Mouse (Mus musculus): ENCODE measurements around the gene Sdc3.

Sdc3 gene

GRCm38 (mm10) chr4:130820594-130821255, 28.4 kb downstream of the Sdc3 start:
- no peak for DNase-seq (ENCODE audit: low read depth, low spot score)

DNA sequence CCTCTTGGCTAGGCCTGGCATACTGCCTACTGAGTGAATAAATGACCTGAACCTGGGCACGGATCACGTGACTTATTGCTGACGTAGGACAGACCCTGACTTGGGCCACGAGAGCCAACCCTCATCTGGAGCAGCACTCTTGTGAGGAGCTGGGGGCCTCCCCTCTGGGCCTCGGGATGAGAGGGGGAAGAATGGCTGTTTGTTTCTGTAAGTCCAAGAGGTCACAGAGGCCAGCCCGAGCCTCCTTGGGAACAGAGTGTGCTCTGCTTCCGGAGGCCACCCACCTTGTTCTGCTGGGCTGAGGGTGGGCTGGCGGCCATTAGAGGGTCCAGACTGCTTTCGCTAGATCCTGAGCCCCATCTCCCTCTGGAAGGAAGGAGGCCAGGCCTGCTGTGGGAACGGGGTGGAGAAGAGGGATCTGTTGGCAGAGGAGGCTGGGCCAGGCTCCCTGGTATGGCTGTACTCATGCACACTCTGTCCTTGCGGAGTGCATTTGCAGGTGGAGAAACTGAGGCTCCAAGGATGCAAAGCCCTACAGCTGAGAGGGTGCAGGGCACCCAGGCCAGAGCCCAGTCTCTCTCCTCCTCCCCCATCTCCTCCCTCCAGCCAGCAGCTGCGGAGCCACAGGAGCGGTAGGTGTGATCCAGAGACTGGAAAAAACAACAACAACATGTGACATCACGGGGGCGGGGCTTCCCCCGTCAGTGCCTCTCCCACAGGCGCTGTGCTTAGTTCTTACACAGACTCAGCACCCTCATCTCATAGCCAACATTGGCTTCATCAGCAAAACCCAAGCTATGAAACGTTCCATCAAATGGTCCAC, 36.7 kb downstream of the Sdc3 start:
- peak; percentile 59 for DNase-seq (ENCODE audit: low read depth, low spot score)

DNA sequence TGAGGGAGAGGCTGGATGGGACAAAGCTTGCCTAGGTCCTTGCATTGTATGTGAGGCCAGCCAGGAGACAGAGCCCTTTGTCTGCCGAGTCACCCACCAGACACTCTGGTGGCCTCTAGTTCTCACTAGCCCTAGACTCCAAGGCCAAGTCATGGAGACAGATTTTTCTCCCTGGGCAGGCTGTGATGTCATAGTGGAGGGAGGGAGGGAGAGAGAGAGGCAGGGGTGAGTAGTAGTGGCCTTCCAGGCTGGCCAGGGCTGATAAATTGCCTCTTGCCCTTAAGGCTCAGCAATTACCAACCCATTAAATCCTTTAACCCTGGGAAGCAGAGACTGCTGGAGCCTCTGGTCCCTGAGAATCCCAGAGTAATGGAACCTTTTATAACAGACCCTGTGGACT, 41.8 kb downstream of the Sdc3 start:
- DNase-seq (ENCODE audit: low read depth, low spot score) = no peak

DNA sequence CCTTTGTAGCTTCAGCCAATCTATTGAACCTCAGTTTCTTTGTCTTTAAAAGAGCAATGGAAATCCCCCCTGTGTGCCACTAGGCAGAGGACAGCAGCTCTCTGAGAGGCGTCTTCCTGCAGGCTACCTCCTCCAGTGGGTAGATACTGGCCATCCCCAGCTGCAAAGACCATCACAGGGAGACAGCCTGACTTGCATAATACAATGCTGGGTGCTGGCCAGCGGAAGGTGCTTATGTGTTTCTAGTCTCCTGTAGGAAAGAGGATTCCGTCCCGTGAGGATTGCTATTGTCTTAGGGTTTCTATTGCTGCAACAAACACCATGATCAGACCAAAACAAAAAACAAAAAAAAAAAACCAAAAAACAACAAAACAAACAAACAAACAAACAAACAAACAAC, 43.2 kb downstream of the Sdc3 start:
- DNase-seq (ENCODE audit: low read depth, low spot score) = no peak

DNA sequence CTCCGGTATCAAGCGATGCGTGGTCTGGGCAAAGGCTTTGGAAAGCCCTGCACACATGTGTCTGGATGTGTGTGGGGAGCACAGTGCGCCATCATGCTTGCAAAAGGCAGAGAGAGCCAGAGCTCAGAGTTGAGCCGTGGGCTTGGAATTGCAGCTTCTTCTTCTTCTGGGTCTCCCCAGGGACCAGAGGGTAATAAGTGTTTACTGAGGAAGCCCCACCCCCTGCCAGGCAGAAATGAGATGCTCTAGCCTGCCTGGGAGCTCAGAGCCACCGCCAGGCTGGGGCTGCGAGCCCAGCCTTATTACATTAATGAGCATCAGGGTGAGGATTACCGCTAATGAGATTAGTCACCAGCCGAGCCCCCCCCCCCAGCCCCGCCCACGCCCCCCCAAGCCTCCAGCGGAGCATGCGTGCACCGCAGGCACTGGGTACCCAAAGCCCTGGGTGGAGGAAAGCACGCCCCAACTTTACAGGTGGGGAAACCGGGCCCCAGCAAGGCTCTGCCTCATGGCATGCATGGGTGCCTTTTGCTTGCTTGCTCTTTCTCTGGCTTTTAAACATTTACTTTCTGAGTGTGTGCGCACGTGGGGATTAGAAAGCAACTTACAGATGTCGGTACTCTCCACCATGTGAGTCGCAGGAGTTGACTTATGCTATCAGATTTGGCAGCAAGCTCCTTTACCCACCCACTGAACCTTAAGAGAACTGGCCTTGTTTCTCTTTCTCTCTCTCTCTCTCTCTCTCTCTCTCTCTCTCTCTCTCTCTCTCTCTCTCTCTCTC, 44.1 kb downstream of the Sdc3 start:
- no peak for DNase-seq (ENCODE audit: low read depth, low spot score)

DNA sequence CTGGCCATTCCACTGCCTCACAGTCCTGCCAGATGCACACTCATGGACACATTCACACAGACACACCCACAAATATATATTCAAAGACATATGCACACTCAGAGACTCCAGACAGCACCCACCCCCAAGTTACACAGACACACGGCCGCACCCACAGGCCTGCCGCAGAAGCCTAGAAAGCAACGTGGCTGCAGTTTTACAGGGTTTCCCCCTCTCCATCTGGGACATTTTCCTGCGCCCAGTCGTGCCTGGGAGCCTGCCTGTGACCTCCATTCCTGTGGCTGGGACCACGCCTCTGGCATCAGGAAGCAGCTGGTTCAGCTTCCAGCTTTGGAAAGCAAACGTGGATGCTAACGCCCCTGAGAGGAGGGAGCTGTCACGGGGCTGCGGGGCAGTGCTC, 46.2 kb downstream of the Sdc3 start:
- no peak for DNase-seq (ENCODE audit: low read depth, low spot score)

DNA sequence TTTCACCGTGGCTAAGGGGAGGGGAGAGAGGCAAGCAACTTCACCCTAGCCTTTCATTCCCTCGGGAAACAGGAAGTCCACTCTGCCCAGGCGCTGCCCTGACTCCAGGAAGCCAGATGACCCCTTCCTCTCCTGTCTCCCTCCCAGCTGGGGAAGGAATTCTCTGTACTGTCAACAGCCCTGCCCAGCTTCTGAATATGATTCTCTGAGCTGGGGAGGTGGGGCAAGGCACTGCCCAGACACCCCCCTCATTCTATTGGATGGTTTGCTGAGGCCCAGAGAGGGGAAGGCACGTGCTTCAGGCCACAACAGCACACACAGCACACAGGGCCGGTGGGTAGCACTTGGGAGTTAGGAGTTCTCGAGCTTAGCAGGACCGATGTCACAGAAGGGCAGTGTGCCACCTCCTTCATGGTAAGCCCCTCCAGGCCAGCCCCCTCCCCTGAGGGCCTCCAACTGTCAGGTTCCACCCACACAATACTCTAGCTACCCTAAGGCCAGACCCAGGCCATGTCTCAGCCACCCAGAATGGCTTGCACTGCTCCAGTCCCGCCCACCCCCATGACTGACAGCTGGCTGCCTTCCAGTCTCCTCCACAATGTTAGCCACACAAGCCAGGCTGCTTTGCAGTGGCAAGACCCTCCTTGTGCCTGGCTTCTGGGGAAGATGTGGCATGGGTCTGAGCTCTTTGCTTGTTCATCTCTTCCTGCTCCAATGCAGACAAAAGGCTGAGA, 48.9 kb downstream of the Sdc3 start:
- no peak for DNase-seq (ENCODE audit: low read depth, low spot score)

DNA sequence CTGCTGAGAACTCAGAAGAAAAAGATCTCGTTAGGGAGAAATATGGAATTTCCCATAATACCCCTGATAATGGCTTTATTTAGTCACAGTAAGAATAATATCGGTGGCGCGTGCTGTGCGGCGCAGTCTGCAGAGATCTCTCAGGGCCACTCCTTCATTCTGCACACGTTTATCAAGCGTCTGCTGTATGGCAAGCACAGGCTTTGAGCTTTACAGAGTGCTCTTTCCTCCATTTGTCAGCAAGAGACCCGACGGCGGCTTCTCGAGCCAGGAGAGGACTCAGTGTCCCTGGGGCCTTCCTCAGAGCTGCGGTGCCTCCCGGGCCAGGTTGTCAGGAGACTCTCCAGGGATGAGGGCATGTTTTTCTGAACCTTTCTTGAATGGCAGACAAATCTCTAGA, 56.5 kb downstream of the Sdc3 start:
- DNase-seq (ENCODE audit: low read depth, low spot score) = no peak

DNA sequence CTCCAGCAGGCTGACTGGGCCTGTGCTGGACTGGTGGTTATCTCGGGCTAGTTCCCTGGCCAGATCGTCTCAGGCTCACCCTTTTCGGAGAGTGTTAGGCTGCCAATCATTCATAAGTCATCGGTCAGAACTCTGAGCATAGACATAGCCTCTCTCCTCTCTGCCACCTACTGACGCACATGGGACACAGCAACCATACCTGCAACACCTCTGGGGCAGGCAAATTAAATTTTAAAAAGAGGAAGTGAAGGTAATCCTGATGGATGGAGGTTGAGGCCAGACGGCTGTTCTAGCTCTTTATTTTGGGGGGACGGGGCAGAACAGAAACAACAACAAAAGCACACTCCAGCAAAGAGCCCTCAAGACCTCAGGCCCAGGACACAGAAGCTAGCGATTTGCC, 65.3 kb downstream of the Sdc3 start:
- DNase-seq (ENCODE audit: low read depth, low spot score) = peak; percentile 29

DNA sequence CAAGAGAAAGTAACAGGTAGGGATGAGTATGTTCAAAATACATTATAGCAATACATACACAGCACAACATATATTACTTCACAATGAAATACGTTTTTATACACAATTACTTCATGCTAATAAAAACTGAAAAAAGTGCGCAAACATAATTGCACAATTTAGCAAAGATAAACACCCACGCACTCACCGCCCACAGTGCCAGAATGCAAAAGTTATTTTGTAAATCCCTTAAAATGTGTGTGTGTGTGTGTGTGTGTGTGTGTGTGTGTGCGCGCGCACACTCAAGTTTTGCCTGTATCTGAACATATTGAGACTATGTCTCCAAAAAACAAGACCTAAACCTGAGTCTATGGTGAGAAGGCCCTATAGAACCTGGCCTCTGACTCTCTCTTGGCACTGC, 66.5 kb downstream of the Sdc3 start:
- no peak for DNase-seq (ENCODE audit: low read depth, low spot score)

GRCm38 (mm10) chr4:130859467-130859866, 67.1 kb downstream of the Sdc3 start:
- DNase-seq (ENCODE audit: low read depth, low spot score) = no peak

DNA sequence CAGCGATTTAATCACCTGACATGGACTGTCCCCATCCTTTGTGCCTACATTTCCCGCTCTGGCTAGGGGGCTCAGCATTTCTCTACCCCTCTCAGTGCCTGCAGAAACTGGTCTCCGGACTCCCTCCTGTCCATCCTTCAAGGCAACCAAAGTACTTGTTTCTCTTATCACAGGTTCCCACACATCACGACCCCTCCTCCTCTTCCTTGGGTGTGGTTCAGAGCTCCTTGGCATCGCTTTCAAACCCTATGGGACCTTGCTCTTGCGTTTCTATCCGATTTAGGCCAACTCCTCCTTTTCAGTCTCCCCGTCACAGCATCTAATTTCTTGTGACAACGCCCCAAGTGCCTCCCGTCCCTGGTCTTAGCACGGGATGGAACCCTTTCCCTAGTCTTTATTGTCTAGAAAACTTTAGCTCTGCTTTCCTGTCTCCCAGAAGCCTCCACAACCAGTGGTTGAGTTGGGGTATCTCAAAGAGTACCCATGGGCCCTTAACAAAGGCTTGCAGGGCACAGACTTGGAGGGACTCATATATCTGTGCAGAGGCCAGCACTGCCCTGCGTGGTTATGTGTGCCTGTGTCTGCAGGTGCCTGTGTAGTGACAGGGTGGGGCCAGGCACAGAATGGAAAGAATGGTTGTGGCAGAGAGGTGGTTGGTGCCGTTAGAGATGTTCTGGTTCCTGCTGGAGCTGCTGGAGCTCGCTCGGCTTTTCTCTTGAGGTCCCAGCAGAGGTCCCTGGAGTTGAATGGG, 68.7 kb downstream of the Sdc3 start:
- no peak for DNase-seq (ENCODE audit: low read depth, low spot score)

DNA sequence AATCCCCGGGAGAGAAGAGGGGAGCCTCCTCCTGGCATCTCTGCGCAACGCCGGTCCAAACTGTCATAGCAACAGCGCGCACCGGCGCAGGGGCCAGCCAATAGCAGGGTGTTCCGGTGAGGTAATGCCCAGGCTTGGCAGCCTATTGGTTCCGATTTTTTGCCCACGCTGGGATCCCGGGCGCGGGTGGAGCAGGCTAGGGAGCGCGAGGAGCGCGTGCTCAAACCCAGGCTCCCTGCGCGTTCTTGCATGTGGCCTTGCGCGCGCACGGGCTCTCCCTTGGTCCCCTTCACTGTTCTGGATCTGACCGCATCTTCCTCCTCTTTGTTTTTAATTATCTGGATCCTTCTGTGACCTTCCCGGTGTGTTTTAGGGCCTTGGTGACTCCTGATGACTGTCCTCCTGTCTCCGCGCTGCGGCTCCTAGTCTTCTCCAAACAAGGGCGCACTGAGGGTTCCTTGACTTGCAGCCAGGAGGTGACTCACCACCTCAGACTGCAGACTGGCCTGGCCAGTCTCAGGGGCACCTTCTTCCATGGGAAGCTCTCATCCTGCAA, 69.4 kb downstream of the Sdc3 start:
- DNase-seq (ENCODE audit: low read depth, low spot score) = peak; percentile 73

GRCm38 (mm10) chr4:130862538-130862937, 70.2 kb downstream of the Sdc3 start:
- DNase-seq (ENCODE audit: low read depth, low spot score) = no peak

- DNase-seq (ENCODE audit: low read depth, low spot score) = no peak
These were observed 73.1 kb downstream of the Sdc3 start for GRCm38 (mm10) chr4:130865460-130865859.

DNA sequence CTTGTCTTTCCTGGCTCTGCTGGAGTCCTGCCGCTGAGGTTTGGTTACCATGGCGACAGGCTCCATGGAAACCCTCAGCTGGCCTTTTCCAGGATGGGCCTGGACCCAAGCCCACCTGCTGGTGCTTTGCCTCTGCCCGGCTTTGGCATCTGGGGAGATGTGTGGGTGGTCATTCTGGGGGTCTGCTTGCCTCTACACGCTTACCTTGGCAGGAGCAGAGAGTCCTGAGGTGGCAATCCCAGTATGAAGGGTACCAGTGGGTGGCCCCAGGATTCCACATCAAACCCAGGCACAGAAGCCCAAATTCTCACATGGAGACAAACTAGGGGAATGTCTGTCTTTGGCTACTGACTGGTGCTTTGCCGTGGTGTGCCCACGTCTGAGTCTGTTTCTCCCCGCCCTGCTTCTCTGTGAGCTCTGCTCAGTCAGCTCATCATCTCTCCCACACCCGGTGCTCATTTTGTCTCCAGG, 73.6 kb downstream of the Sdc3 start:
- peak; percentile 59 for DNase-seq (ENCODE audit: low read depth, low spot score)

DNA sequence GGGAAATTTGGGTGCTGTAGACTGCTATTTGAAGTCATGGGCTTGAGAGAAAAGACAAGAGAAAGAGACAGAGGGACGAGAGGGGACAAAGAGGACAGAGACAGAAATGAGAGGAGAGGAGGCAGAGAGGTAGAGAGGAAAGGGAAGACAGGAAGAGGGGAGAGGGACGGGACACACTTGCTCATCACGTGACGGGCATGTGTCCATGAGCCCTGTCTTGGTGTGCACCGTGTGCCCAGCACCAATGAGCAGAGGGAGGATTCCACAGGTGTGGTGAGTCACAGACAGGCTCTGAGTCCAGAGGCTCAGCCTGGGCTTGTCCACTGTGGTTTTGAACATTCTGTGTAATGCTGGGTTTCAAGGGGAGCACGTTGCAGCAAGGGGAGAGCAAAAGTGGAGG, 75.6 kb downstream of the Sdc3 start:
- no peak for DNase-seq (ENCODE audit: low read depth, low spot score)

GRCm38 (mm10) chr4:130868803-130869202, 76.5 kb downstream of the Sdc3 start:
- no peak for DNase-seq (ENCODE audit: low read depth, low spot score)

GRCm38 (mm10) chr4:130872414-130872813, 80.1 kb downstream of the Sdc3 start:
- DNase-seq (ENCODE audit: low read depth, low spot score) = no peak

GRCm38 (mm10) chr4:130873440-130873839, 81.1 kb downstream of the Sdc3 start:
- DNase-seq (ENCODE audit: low read depth, low spot score) = peak; percentile 62

DNA sequence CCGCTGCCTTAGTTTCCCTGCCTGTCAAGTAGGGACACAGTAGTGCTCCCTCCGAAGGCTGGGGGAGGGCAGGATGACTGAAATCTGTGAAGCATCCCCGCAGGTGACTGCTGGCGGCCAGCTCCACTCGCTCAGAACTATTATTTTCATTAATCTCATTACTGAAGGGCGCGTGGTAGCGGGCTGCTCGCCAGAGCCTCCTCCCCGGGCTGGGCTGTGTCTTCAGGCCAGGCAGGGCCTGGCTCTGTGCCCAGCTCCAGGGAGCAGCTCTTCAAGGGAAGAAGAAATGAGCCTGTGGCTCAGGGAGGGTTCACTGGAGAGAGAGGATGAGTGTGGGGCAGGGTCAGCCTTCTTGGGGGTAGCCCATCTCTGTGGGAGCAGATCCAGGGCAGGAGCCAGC, 82.3 kb downstream of the Sdc3 start:
- DNase-seq (ENCODE audit: low read depth, low spot score) = no peak
